Mouse (Mus musculus): Measurements from ENCODE around the gene Slc25a38. TPM values are rescaled to one million over a fixed set of nuclear protein-coding genes. Genes with fewer than 3 reads are reported as not detected.

The Slc25a38 gene
- polyA plus RNA-seq, 1 experiment from 2014 or later: 40.4 TPM

DNA sequence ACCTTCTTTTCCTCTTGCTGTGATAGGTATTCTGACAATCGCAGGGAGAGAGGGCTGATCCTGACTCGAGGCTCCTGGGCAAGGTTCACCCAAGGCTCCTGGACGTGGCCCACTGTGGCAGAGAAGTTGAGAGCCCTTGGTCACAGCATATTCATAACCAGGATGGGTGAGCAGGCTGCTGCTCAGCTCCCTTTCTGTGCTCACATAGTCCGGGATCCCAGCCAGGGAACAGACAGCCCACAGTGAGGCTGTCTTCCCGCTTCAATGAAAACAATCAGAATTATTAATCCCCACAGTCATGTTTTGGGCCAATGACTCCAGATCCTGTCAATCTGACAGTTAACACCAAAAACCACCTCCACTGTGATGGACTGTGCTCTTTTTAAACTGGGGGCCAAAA is 28.2 kb upstream of the Slc25a38 start:
- Histone ChIP-seq H3K9ac (no peak overlapping the region), H3K4me3 (no peak overlapping the region), H3K4me1 (no peaks in the 10 kb centered on the region), H3K27me3 (peaks cover 4% of the 10 kb centered on the region; the same call in 1 of the 2 replicates), H3K9me3 (no peaks in the 10 kb centered on the region), H3K36me3 (no peaks in the 10 kb centered on the region), H3K27ac (no peak overlapping the region), H3K4me2 (replicated peaks) (no peak overlapping the region)
- 84% methylated on average over 5 of the region's 5 CpGs for WGBS
- ATAC-seq (ENCODE audit: insufficient number of reproducible peaks, insufficient read depth, low FRiP score, low TSS enrichment): no peak

DNA sequence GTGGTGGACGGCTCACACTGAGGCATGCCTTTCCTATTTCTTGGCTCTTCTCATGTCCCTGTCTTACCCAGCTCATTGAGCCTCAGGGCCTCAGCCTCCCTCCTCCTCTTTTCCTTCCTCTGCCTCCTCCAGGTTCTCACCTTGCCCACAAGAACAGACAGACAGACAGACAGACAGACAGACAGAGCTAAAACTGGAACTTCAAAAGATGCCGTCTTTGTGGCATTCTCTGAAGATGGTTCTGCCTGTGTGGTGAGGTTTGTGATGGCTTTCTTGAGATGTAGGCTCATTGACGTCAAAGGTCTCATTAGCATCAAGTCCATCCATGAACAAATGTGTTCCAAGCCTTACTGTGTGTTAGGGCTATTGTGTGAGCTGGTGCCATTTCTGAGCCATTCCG is 27.5 kb upstream of the Slc25a38 start:
- 83% methylated on average over 4 of the region's 4 CpGs for WGBS
- ATAC-seq (ENCODE audit: insufficient number of reproducible peaks, insufficient read depth, low FRiP score, low TSS enrichment): no peak

DNA sequence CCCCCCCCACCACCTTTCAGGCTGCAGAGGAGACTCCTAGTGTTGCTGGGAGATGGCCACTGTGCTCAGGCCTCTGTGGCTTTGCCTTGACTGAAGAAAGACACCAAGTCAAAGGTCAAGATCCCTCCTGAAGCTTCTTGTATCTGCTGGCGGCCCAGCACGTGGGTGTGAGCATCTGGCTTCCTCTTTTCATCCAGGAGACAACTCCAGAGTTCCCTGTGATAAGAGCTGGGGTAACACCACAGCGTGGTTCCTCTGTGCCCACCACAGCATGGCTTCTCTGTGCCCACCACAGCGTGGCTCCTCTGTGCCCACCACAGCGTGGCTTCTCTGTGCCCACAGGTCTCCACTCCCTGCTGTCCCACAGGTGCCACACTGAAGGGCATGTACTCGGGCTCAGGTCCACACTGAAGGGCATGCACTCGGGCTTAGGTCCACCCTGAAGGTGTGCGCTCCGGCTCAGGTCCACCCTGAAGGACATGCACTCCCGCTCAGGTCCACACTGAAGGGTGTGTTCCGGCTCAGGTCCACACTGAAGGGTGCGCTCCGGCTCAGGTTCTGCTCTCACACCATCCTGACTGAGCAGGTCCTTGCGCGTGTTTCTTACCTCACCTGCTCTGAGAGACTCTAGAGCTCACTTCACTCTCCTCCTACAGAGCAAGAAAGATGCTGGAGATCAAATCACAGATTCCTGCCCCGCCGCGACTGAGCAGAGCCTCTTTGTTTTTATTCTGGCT is 26.8 kb upstream of the Slc25a38 start:
- Histone ChIP-seq H3K4me1 (no peaks in the 10 kb centered on the region), H3K27me3 (peaks cover 4% of the 10 kb centered on the region; the same call in 1 of the 2 replicates), H3K9me3 (no peaks in the 10 kb centered on the region), H3K9ac (no peak overlapping the region), H3K4me3 (no peak overlapping the region), H3K4me2 (replicated peaks) (no peak overlapping the region), H3K27ac (no peak overlapping the region), H3K36me3 (no peaks in the 10 kb centered on the region)
- 80% methylated on average over 18 of the region's 18 CpGs for WGBS
- no peak for ATAC-seq (ENCODE audit: insufficient number of reproducible peaks, insufficient read depth, low FRiP score, low TSS enrichment)

More for the DNA sequence above, 27.5 kb upstream of the Slc25a38 start:
- Histone ChIP-seq H3K4me1 (no peaks in the 10 kb centered on the region), H3K9ac (no peak overlapping the region), H3K4me3 (no peak overlapping the region), H3K4me2 (replicated peaks) (no peak overlapping the region), H3K36me3 (no peaks in the 10 kb centered on the region), H3K27ac (no peak overlapping the region), H3K27me3 (peaks cover 4% of the 10 kb centered on the region; the same call in 1 of the 2 replicates), H3K9me3 (no peaks in the 10 kb centered on the region)

DNA sequence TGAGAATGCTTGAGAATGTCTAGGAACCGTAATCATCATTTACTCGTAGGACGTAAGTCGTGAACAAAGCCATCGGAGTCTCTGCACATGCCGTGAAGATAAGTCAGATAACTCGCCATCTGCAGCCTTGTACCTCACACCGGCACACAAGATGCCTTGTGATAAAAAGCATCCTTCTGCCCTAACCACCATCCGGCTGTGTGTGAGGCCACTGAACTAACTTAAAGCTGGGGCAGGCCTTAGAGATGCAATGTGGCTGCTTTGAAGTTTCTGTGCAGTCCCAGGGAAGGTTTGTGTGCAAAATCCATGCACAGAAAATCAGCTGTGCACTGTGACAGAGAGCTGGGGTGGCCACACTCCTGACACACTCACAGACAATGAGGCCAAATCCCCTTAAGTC is 25.8 kb upstream of the Slc25a38 start:
- H3K27ac ChIP-seq: no peak overlapping the region
- H3K4me3 ChIP-seq: no peak overlapping the region
- WGBS: 83% methylated on average over 9 of the region's 9 CpGs
- peaks cover 5% of the 10 kb centered on the region; the same call in 1 of the 2 replicates for H3K9me3 ChIP-seq
- H3K9ac ChIP-seq: no peak overlapping the region
- H3K27me3 ChIP-seq: peaks cover 4% of the 10 kb centered on the region; the same call in 1 of the 2 replicates
- H3K36me3 ChIP-seq: no peaks in the 10 kb centered on the region
- H3K4me1 ChIP-seq: no peaks in the 10 kb centered on the region
- no peak overlapping the region for H3K4me2 ChIP-seq (replicated peaks)
- no peak for ATAC-seq (ENCODE audit: insufficient number of reproducible peaks, insufficient read depth, low FRiP score, low TSS enrichment)

DNA sequence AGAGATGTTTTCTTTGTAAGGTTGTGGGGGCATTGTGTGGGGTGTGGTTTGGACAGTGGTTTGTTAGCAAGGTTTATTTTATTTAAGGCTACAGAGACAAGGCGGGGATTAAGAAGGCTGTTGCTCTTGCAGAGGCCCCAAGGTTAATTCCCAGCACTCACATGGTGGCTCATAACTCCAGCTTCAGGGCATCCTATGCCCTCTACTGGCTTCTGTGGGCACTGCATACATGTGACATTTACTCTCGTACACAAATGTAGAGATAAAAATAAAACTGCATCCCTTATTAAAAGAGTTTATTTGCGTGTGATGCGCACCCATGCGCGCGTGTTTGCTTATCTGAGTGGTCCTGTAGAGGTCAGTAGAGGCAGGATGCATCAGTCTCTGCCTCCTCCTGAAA is 21.0 kb upstream of the Slc25a38 start:
- Histone ChIP-seq H3K4me2 (replicated peaks) (no peak overlapping the region), H3K9me3 (peaks cover 5% of the 10 kb centered on the region; the same call in 1 of the 2 replicates), H3K27ac (no peak overlapping the region), H3K4me1 (no peaks in the 10 kb centered on the region), H3K27me3 (peaks cover 4% of the 10 kb centered on the region; the same call in 1 of the 2 replicates), H3K36me3 (no peaks in the 10 kb centered on the region), H3K4me3 (no peak overlapping the region), H3K9ac (no peak overlapping the region)
- WGBS: 84% methylated on average over 7 of the region's 7 CpGs
- no peak for ATAC-seq (ENCODE audit: insufficient number of reproducible peaks, insufficient read depth, low FRiP score, low TSS enrichment)

DNA sequence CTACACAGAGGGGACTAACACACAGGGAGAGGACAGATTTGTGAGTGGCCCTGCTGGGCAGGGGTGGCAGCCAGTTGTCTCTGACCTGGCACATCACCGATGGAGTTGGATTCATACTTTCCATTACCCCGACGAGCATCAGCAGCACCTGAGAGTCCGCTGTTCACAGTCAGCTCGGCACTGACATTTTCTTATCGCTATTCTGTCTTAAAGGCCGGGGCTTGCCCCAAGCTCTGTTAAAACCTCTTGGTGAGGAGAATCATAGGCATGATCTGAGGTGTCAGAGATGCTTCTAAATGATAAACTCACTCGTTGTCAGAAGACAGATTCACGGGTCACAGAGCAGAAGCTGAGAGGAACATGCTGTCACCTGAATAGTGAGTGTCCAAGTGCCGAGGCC is 19.1 kb upstream of the Slc25a38 start:
- peaks cover 5% of the 10 kb centered on the region; the same call in 1 of the 2 replicates for H3K9me3 ChIP-seq
- H3K36me3 ChIP-seq: no peaks in the 10 kb centered on the region
- H3K9ac ChIP-seq: no peak overlapping the region
- 87% methylated on average over 10 of the region's 10 CpGs for WGBS
- no peak overlapping the region for H3K27ac ChIP-seq
- H3K4me1 ChIP-seq: no peaks in the 10 kb centered on the region
- H3K4me2 ChIP-seq (replicated peaks): no peak overlapping the region
- no peaks in the 10 kb centered on the region for H3K27me3 ChIP-seq
- H3K4me3 ChIP-seq: no peak overlapping the region
- no peak for ATAC-seq (ENCODE audit: insufficient number of reproducible peaks, insufficient read depth, low FRiP score, low TSS enrichment)

DNA sequence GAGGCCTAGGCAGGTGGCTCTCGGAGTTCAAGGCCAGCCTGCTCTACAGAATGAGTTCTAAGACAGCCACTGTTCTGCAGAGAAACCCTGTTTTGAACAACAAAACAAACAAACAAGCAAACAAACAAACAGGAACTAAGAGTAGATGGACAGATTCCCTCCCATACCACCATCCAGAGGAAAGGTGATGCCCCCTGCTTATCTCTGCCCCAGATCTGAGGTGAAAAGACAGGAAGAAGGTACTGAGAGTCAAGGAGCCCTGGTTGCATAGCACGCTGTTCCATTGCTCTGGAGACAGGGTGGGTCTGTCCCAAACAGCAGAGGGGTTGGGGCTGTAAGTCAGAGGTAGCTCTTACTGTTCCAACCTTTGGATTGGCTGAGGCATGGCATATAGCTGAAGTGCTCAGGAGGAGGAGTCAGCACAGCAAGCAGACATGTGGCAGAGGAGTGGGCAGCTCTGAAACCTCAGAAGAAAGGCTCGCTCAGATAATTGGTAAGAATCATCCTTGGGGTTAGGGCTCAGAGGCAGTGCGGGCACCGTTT is 18.4 kb upstream of the Slc25a38 start, which contains the start of gene Ccr8:
Ccr8 (plus strand) TSS at position 419 of the 543 bp plus-strand sequence.
- H3K9ac ChIP-seq: no peak within 1 kb of the TSS
- H3K4me1 ChIP-seq: no peaks in the 10 kb centered on the region
- peaks cover 5% of the 10 kb centered on the region; the same call in 1 of the 2 replicates for H3K9me3 ChIP-seq
- no peak within 1 kb of the TSS for H3K4me3 ChIP-seq
- 74% methylated on average over 5 of the region's 5 CpGs for WGBS
- no peaks in the 10 kb centered on the region for H3K36me3 ChIP-seq
- H3K27ac ChIP-seq: no peak within 1 kb of the TSS
- no peak within 1 kb of the TSS for H3K4me2 ChIP-seq (replicated peaks)
- H3K27me3 ChIP-seq: no peaks in the 10 kb centered on the region
- no peak for ATAC-seq (ENCODE audit: insufficient number of reproducible peaks, insufficient read depth, low FRiP score, low TSS enrichment)

DNA sequence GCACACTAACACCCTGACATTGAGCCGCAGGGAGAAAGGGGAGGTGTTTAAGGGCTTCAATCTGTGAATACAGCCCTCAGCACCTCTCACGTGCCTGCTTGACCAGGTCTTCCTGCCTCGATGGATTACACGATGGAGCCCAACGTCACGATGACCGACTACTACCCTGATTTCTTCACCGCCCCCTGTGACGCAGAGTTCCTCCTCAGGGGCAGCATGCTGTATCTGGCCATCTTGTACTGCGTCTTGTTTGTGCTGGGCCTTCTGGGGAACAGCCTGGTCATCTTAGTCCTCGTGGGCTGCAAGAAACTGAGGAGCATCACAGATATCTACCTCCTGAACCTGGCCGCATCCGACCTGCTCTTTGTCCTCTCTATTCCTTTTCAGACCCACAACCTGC is 16.5 kb upstream of the Slc25a38 start:
- no peak overlapping the region for H3K4me2 ChIP-seq (replicated peaks)
- 84% methylated on average over 13 of the region's 13 CpGs for WGBS
- ATAC-seq (ENCODE audit: insufficient number of reproducible peaks, insufficient read depth, low FRiP score, low TSS enrichment): no peak
- H3K9ac ChIP-seq: no peak overlapping the region
- H3K4me3 ChIP-seq: no peak overlapping the region
- H3K36me3 ChIP-seq: no peaks in the 10 kb centered on the region
- H3K27ac ChIP-seq: no peak overlapping the region
- H3K27me3 ChIP-seq: no peaks in the 10 kb centered on the region
- H3K4me1 ChIP-seq: no peaks in the 10 kb centered on the region
- H3K9me3 ChIP-seq: peaks cover 5% of the 10 kb centered on the region; the same call in 1 of the 2 replicates

DNA sequence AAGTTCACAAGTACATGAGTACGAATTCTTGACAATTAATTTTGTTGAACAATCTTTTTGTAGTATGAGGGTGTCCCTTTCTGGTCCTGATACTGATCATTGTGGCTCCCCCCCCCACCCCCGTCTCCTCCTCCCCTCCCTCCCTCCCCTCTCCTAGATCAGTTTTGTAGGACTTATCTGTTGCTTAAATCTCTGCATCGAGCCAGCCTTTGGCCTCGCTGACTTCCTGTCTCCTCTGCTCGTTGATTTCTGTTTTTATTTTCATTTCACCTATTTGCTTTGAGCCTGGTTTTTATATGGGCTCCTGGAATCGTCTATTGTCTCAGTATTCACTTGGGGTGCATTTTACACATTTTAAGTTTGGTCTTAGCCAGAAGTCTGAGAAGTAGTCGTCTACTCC is 14.3 kb upstream of the Slc25a38 start:
- Histone ChIP-seq H3K27me3 (no peaks in the 10 kb centered on the region), H3K27ac (no peak overlapping the region), H3K4me3 (no peak overlapping the region), H3K4me1 (no peaks in the 10 kb centered on the region), H3K9me3 (no peaks in the 10 kb centered on the region), H3K4me2 (replicated peaks) (no peak overlapping the region), H3K9ac (no peak overlapping the region), H3K36me3 (no peaks in the 10 kb centered on the region)
- no peak for ATAC-seq (ENCODE audit: insufficient number of reproducible peaks, insufficient read depth, low FRiP score, low TSS enrichment)
- 64% methylated on average over 7 of the region's 7 CpGs for WGBS

DNA sequence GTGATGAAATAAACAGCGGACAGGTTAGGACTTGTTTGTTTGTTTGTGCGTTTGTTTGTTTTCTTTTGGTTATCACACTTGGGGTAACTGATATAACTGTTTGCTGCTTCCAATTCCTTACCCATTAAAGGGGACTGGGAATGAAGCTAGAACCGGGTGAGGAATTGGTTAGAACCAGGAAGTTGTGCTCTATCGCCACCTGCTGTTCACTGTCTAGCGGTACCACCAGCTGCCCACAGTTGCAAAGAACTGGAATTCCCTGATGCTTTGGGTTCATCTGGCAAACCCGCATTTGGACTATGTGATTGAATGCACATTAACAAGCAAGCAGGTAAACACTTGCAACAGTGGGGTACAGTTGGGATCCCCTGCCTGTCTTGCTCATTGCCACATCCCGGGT is 11.5 kb upstream of the Slc25a38 start:
- Histone ChIP-seq H3K36me3 (no peaks in the 10 kb centered on the region), H3K27me3 (no peaks in the 10 kb centered on the region), H3K9me3 (no peaks in the 10 kb centered on the region; the same call in 1 of the 2 replicates), H3K4me3 (no peak overlapping the region), H3K4me2 (replicated peaks) (no peak overlapping the region), H3K4me1 (no peaks in the 10 kb centered on the region), H3K27ac (no peak overlapping the region), H3K9ac (no peak overlapping the region)
- WGBS: 18% methylated on average over 7 of the region's 7 CpGs
- no peak for ATAC-seq (ENCODE audit: insufficient number of reproducible peaks, insufficient read depth, low FRiP score, low TSS enrichment)

DNA sequence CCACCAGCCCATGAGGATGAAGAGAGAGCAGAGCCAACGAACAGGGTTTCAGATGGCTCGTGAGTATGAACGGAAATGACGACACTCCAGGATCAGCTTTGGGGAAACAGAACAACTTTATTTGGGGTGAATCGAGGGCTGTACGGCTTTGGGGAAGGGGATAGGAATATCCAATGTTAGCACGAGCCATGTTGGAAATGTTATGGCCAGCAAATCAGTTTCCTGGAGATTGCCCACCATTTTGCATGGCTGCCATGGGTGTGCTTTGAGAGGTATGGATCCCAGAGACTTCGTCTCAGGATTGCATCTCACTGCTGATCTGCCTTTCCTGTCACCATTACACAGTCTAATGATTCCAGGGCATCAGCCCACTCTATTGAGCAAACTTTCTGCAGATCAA is 10.9 kb upstream of the Slc25a38 start:
- H3K9ac ChIP-seq: no peak overlapping the region
- ATAC-seq (ENCODE audit: insufficient number of reproducible peaks, insufficient read depth, low FRiP score, low TSS enrichment): no peak
- whole genome bisulfite sequencing: 89% methylated on average over 8 of the region's 8 CpGs
- no peaks in the 10 kb centered on the region; the same call in 1 of the 2 replicates for H3K9me3 ChIP-seq
- H3K36me3 ChIP-seq: no peaks in the 10 kb centered on the region
- H3K4me2 ChIP-seq (replicated peaks): no peak overlapping the region
- no peaks in the 10 kb centered on the region for H3K4me1 ChIP-seq
- H3K4me3 ChIP-seq: no peak overlapping the region
- no peaks in the 10 kb centered on the region for H3K27me3 ChIP-seq
- H3K27ac ChIP-seq: no peak overlapping the region

DNA sequence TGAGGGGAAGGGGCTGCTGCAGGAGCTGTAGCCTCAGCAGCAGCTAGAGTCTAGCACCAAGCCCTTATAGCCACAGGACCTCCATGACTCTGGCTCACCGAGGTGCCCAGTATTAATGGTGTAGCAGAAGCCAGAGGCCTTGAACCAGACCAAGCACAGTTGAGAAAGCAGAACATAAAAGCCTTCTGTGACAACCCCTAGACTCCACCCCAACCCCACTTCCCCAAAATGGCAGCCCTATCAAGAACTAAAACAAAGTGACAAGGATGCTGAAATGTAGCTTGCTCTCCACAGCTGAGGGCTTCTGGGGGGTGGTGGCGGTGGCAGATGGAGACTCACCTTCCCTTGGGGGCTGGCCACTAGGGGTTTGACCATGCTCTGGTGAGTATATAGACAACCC is 9.0 kb upstream of the Slc25a38 start:
- Histone ChIP-seq H3K4me1 (no peaks in the 10 kb centered on the region), H3K27ac (no peak overlapping the region), H3K4me3 (no peak overlapping the region), H3K9ac (no peak overlapping the region), H3K27me3 (no peaks in the 10 kb centered on the region), H3K4me2 (replicated peaks) (no peak overlapping the region), H3K36me3 (no peaks in the 10 kb centered on the region), H3K9me3 (no peaks in the 10 kb centered on the region; the same call in 1 of the 2 replicates)
- no peak for ATAC-seq (ENCODE audit: insufficient number of reproducible peaks, insufficient read depth, low FRiP score, low TSS enrichment)
- 89% methylated on average over 2 of the region's 2 CpGs for WGBS

All from embryonic facial prominence, embryonic 12.5 days (tissue).